9 mouse cellular contexts compared by ENCODE assay signal in the genomic region with DNA sequence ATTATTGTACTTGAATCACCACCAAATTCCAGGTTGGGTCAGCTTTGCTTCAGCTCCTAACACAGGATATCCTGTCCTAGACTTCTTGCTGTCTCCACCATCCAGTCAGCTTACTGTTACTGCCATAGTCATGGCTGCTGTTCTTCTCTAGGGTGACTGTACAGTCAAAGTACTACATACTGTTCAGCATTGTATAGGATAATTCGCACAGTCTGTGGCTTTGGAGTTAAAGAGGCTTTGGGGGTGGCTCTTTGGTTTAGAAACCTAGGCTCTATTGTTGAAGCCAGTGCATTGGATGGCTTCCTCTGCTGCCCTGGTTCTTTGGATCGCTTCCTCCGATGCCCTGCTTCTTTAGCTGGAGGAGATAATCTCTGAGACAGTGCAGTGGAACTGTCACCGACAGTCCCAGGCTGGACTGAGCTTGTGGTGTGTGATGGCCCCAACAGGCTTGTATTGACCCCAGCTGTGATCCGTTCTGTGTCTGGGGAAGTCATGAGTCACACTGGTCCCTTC.
DNase-seq lines count a peak whose midpoint lies in the region; ATAC-seq and TF ChIP-seq lines count a peak whose summit lies in the region.
"Had no signal": no experiment of that assay in that cellular context is flagged by ENCODE, and none has a peak within 500 bp of the region (broad histone marks: within the 10 kb centered on the region; RNA-seq: fewer than 3 reads in every experiment).

No protein-coding gene starts in this region.

- ATAC-seq in kidney, embryonic 16.5 days (ENCODE audit: low FRiP score, low TSS enrichment) = no peak
- no peak for ATAC-seq in forebrain, embryonic 11.5 days (replicated peaks; ENCODE audit: low FRiP score)
- ATAC-seq in hindbrain, embryonic 14.5 days (ENCODE audit: low FRiP score) = no peak

- no peak for TF ChIP-seq POLR2A in myocyte (IDR thresholded peaks at IDR 0.05; ENCODE audit: insufficient read length, low read depth)

- H3K4me3 ChIP-seq in kidney, embryonic 16.5 days (ENCODE audit: low read length) = no peak overlapping the region
- no peak overlapping the region for H3K4me3 ChIP-seq in forebrain, embryonic 11.5 days (ENCODE audit: low read depth, low read length)
- H3K4me3 ChIP-seq in hindbrain, embryonic 14.5 days (replicated peaks; ENCODE audit: low read length) = no peak overlapping the region
- H3K4me3 ChIP-seq in myocyte = no peak overlapping the region
- H3K4me3 ChIP-seq: left cerebral cortex, adult 2 months had no signal

- peak overlapping the region; percentile 16; the same call in 1 of the 2 replicates for H3K27ac ChIP-seq in kidney, embryonic 16.5 days (ENCODE audit: low read length)
- no peak overlapping the region for H3K27ac ChIP-seq in forebrain, embryonic 11.5 days (ENCODE audit: low read depth, low read length)
- peak overlapping the region; percentile 99 for H3K27ac ChIP-seq in hindbrain, embryonic 14.5 days

- no peak overlapping the region for H3K9ac ChIP-seq in kidney, embryonic 16.5 days (replicated peaks; ENCODE audit: low read length)
- H3K9ac ChIP-seq in forebrain, embryonic 11.5 days (ENCODE audit: low read length) = 0 out of 2 replicates have a peak overlapping the region, but pooled peaks have one; percentile 10
- no peak overlapping the region for H3K9ac ChIP-seq in hindbrain, embryonic 14.5 days

- no peak overlapping the region for H3K4me2 ChIP-seq in kidney, embryonic 16.5 days (replicated peaks; ENCODE audit: low read depth, low read length)
- no peak overlapping the region for H3K4me2 ChIP-seq in forebrain, embryonic 11.5 days (ENCODE audit: low read depth, low read length, severe bottlenecking)
- H3K4me2 ChIP-seq in hindbrain, embryonic 14.5 days (replicated peaks) = no peak overlapping the region
- no peak overlapping the region for H3K4me2 ChIP-seq in myocyte (ENCODE audit: low read depth)

- no peaks in the 10 kb centered on the region for H3K27me3 ChIP-seq in kidney, embryonic 16.5 days (ENCODE audit: insufficient read depth, low read length)
- peaks cover 3% of the 10 kb centered on the region for H3K27me3 ChIP-seq in forebrain, embryonic 11.5 days (ENCODE audit: control insufficient read depth, insufficient read depth, low read length)
- no peaks in the 10 kb centered on the region for H3K27me3 ChIP-seq in hindbrain, embryonic 14.5 days (ENCODE audit: control insufficient read depth, insufficient read depth, low read length)
- H3K27me3 ChIP-seq in myocyte (ENCODE audit: control insufficient read depth, insufficient read depth, insufficient read length) = no peaks in the 10 kb centered on the region

- 86% methylated on average over 5 of the region's 5 CpGs for WGBS in kidney, embryonic 16.5 days
- WGBS in forebrain, embryonic 11.5 days = 68% methylated on average over 5 of the region's 5 CpGs
- WGBS in hindbrain, embryonic 14.5 days = 80% methylated on average over 5 of the region's 5 CpGs

- DNase-seq in kidney, adult 11 months = no peak
- no peak for DNase-seq in forebrain, embryonic 11.5 days (ENCODE audit: low spot score)
- DNase-seq in hindbrain, embryonic 14.5 days (ENCODE audit: low spot score) = no peak
- DNase-seq in cerebellum, adult 11-12 months = no peak
- no peak for DNase-seq in ovary, postnatal 14 days (ENCODE audit: low spot score)
- DNase-seq: cerebellum, adult 8-10 months had no signal

- H3K79me2 ChIP-seq in myocyte (ENCODE audit: control insufficient read depth, insufficient read depth) = no peaks in the 10 kb centered on the region

- no peaks in the 10 kb centered on the region; the same call in 1 of the 2 replicates for H3K36me3 ChIP-seq in kidney, embryonic 16.5 days (ENCODE audit: insufficient read depth, low read length)
- H3K36me3 ChIP-seq in forebrain, embryonic 11.5 days (ENCODE audit: control insufficient read depth, insufficient read depth, low read length) = no peaks in the 10 kb centered on the region
- peaks cover 3% of the 10 kb centered on the region; the same call in 1 of the 2 replicates for H3K36me3 ChIP-seq in hindbrain, embryonic 14.5 days (replicated peaks; ENCODE audit: control insufficient read depth, insufficient read depth)
- H3K36me3 ChIP-seq in myocyte (ENCODE audit: control insufficient read depth, insufficient read depth) = peaks cover 59% of the 10 kb centered on the region

- peaks cover 43% of the 10 kb centered on the region for H3K4me1 ChIP-seq in kidney, embryonic 16.5 days (ENCODE audit: insufficient read depth, low read length)
- peaks cover 17% of the 10 kb centered on the region for H3K4me1 ChIP-seq in forebrain, embryonic 11.5 days (replicated peaks; ENCODE audit: control insufficient read depth, insufficient read depth, low read length)
- peaks cover 55% of the 10 kb centered on the region for H3K4me1 ChIP-seq in hindbrain, embryonic 14.5 days (replicated peaks; ENCODE audit: control insufficient read depth, insufficient read depth, low read length)

- H3ac ChIP-seq in myocyte (ENCODE audit: control insufficient read depth, insufficient read length) = no peak overlapping the region

- no peaks in the 10 kb centered on the region for H3K9me3 ChIP-seq in kidney, embryonic 16.5 days (ENCODE audit: low read length)
- H3K9me3 ChIP-seq in forebrain, embryonic 11.5 days (ENCODE audit: control insufficient read depth, low read length) = no peaks in the 10 kb centered on the region
- no peaks in the 10 kb centered on the region for H3K9me3 ChIP-seq in hindbrain, embryonic 14.5 days (ENCODE audit: control insufficient read depth, low read length)

TF ChIP-seq in myocyte, 11 proteins besides CTCF, POLR2A, EP300 and RAD21:
- TF ChIP-seq TCF3 (IDR thresholded peaks at IDR 0.05; ENCODE audit: insufficient read length, low read depth) (no peak), POLR2AphosphoS2 (IDR thresholded peaks at IDR 0.05; ENCODE audit: insufficient read length, low read depth) (peak; percentile 22)
